Mouse (Mus musculus) forebrain, embryonic 11.5 days (tissue): Measurements from ENCODE around the gene Tex50. TPM values are rescaled to one million over a fixed set of nuclear protein-coding genes. Genes with fewer than 3 reads are reported as not detected.
"Not testable (repeated sequence)": the region's sequence is repeated elsewhere in the genome, so short reads cannot be mapped to it uniquely, and the experiment has no call there.

Experiments used
- ATAC-seq: fragments of 200-750 bp; cut with Nextera tagmentation; replicated peaks from 2 replicates; pipeline ENCODE4 v1.8.0; 2017; ENCODE audit warnings: moderate TSS enrichment; ENCODE audit not compliant: low FRiP score
- DNase-seq: peaks from one replicate; pipeline ENCODE4 v3.0.0-alpha.2; 2017; ENCODE audit warnings: low spot score
- H3K27ac ChIP-seq: fragments of 300-500 bp; sonication (generic); 2 replicates; pipeline ENCODE4 v1.5.1; 2014; ENCODE audit warnings: low read depth, low read length
- H3K27me3 ChIP-seq: fragments of 300-500 bp; sonication (generic); 2 replicates; pipeline ENCODE4 v1.6.1; 2014; ENCODE audit warnings: mild to moderate bottlenecking, low read length, mixed read lengths; ENCODE audit not compliant: control insufficient read depth, insufficient read depth
- H3K36me3 ChIP-seq: fragments of 300-500 bp; sonication (generic); 2 replicates; pipeline ENCODE4 v1.6.1; 2014; ENCODE audit warnings: mild to moderate bottlenecking, low read length, moderate library complexity, mixed read lengths; ENCODE audit not compliant: control insufficient read depth, insufficient read depth
- H3K4me1 ChIP-seq: fragments of 300-500 bp; sonication (generic); replicated peaks from 2 replicates; pipeline ENCODE4 v1.6.1; 2014; ENCODE audit warnings: low read length, mixed read lengths; ENCODE audit not compliant: control insufficient read depth, insufficient read depth
- H3K4me2 ChIP-seq: fragments of 300-500 bp; sonication (generic); 2 replicates; pipeline ENCODE4 v1.6.1; 2014; ENCODE audit warnings: low read depth, mild to moderate bottlenecking, low read length, moderate library complexity, mixed read lengths; ENCODE audit not compliant: severe bottlenecking
- H3K4me3 ChIP-seq: fragments of 300-500 bp; sonication (generic); 2 replicates; pipeline ENCODE4 v1.5.1; 2014; ENCODE audit warnings: low read depth, low read length
- H3K9ac ChIP-seq: fragments of 300-500 bp; sonication (generic); 2 replicates; pipeline ENCODE4 v1.6.1; 2014; ENCODE audit warnings: low read length
- H3K9me3 ChIP-seq: fragments of 300-500 bp; sonication (generic); 2 replicates; pipeline ENCODE4 v1.6.1; 2016; ENCODE audit warnings: low read length, mixed read lengths; ENCODE audit not compliant: control insufficient read depth
- WGBS: fragments of 180-500 bp; shearing (Covaris S2); extraction: QIAGEN DNeasy Blood & Tissue Kit; methylation state at CpG from one replicate; pipeline ENCODE4 v1.1.7; 2014; 5-methylcytosine and 5-hydroxymethylcytosine counted together
- polyA plus RNA-seq: library from polyadenylated mRNA; unstranded; fragments of >200 nt; fragmentation: Nextera tagmentation; extraction: Ambion mirVana; gene quantifications from 2 replicates; pipeline ENCODE4 v1.2.1, GENCODE M21; 2014

The Tex50 gene
- polyA plus RNA-seq, 1 experiment from 2014 or later = 0.36 TPM

DNA sequence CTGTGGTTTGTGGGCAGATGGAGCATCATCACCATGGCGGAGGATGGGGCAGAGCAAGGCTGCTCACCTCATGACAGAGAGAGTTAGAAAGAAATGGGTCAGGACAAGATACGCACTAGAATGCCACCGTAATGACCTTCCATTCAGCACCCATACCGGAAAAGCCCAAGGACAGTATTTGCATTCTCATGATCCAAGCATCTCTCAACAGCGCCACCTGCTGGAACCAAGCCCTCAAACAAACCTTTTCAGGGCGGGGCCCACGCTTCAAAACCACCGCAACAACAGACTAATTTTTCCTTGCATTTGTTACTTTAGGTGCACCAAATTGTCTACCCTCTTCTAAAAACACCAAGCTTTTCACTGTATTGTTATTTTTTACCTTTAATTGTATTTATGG lies 21.6 kb upstream of the Tex50 start:
- Histone ChIP-seq H3K4me3 (no peak overlapping the region), H3K27me3 (no peaks in the 10 kb centered on the region), H3K36me3 (no peaks in the 10 kb centered on the region), H3K9ac (no peak overlapping the region), H3K27ac (no peak overlapping the region), H3K4me1 (no peaks in the 10 kb centered on the region), H3K9me3 (peaks cover 2% of the 10 kb centered on the region; the same call in 1 of the 2 replicates), H3K4me2 (no peak overlapping the region)
- peak; percentile 79 for DNase-seq
- 56% methylated on average over 8 of the region's 8 CpGs for WGBS
- ATAC-seq = 0 out of 2 replicates have a peak, but pooled peaks have one; percentile 12

DNA sequence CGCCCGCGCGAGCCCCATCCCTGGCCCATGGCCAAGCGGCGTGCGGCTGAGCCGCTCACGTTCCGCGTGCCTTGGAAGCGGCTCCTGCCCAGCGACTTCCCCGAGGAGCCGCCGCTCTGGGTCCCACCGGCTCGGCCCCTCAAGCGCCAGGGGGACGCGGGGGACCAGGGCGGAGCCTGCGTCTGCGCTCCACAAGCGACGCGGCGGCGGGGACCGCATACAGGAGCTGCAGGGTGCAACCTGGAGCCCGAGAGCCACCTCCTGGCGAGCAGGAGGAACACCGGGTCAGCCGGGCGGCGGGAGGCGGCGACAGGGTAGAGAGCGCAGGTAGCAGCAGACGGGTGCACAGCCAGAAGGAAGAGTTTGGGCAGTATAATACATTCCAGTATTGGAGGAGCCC lies 11.5 kb upstream of the Tex50 start:
- peak; percentile 90 for DNase-seq

DNA sequence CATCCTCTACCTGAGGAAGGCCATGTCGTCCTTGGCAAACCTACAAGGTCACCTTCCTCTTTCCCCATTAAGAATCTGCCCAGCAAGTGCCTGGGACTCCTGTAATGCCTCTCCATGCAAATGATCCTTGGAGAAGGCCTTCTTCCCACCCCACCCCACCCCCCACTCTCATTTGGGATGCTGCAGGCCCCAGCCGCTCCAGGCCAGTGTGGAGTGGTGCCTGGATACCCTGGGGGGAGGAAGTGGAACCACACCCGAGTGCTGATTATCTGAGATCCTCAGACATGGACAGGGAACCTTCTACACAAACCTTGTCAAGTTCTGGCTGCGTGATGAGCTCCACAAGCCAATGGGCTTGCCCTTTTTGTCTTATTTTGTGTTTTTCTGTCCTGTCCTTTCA lies 1.2 kb upstream of the Tex50 start:
- 63% methylated on average over 4 of the region's 4 CpGs for WGBS
- DNase-seq = no peak
- Histone ChIP-seq H3K27me3 (no peaks in the 10 kb centered on the region), H3K9me3 (no peaks in the 10 kb centered on the region), H3K4me2 (no peak overlapping the region), H3K4me1 (no peaks in the 10 kb centered on the region), H3K9ac (no peak overlapping the region), H3K27ac (no peak overlapping the region), H3K36me3 (no peaks in the 10 kb centered on the region), H3K4me3 (no peak overlapping the region)
- ATAC-seq = no peak

More for the DNA sequence above, 11.5 kb upstream of the Tex50 start:
- Histone ChIP-seq H3K27me3 (peaks cover 4% of the 10 kb centered on the region), H3K9ac (peak overlapping the region; percentile 45), H3K9me3 (no peaks in the 10 kb centered on the region), H3K4me3 (peak overlapping the region; percentile 36), H3K27ac (no peak overlapping the region), H3K36me3 (no peaks in the 10 kb centered on the region), H3K4me2 (peak overlapping the region; percentile 63), H3K4me1 (no peaks in the 10 kb centered on the region; the same call in 1 of the 2 replicates)
- 2% methylated on average over 40 of the region's 40 CpGs for WGBS
- ATAC-seq = peak; percentile 96

DNA sequence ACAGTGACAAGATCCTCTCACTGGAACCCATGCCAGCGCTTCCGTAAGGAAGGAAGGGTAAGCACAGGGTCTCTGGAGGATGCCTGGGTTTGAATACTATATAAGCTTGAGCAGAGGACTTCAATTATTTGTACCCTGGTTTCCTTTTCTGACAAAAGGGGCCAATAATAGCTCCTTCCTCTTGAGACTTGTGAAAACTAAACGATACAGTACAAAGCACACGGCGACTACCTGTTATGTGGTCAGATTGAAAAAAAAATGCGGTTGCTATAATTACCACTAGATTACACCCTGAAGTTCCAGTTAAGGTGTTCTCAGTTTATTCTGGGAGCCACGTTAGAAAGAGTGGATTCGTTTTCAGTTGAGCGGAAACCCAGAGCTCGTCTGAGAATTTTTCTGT lies 2.6 kb downstream of the Tex50 start:
- Histone ChIP-seq H3K4me2 (no peak overlapping the region), H3K27ac (no peak overlapping the region), H3K27me3 (no peaks in the 10 kb centered on the region), H3K9me3 (no peaks in the 10 kb centered on the region), H3K4me3 (no peak overlapping the region), H3K36me3 (no peaks in the 10 kb centered on the region), H3K9ac (no peak overlapping the region), H3K4me1 (no peaks in the 10 kb centered on the region)
- DNase-seq = no peak
- no peak for ATAC-seq
- 87% methylated on average over 10 of the region's 10 CpGs for WGBS

DNA sequence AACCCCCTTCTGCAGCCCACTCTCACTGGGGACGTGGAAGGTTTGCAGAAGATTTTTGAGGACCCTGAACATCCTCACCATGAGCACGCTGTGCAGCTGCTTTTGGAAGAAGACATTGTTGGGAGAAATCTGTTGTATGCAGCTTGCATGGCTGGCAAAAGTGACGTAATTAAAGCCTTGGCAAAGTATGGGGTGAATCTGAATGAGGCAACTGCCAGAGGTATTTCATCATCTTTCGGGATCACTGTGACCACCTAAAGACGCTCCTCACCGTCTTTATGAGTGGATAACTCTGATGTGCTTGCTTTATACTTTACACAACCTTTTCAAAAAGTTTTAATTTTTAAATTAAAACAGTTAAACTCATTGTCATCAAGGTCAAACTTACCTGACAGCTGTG lies 8.0 kb downstream of the Tex50 start:
- Histone ChIP-seq H3K4me3 (no peak overlapping the region), H3K27ac (no peak overlapping the region), H3K4me2 (no peak overlapping the region), H3K4me1 (no peaks in the 10 kb centered on the region), H3K36me3 (no peaks in the 10 kb centered on the region), H3K9ac (no peak overlapping the region), H3K27me3 (no peaks in the 10 kb centered on the region), H3K9me3 (no peaks in the 10 kb centered on the region)
- DNase-seq (no peak), ATAC-seq (no peak)
- WGBS = 72% methylated on average over 6 of the region's 6 CpGs

DNA sequence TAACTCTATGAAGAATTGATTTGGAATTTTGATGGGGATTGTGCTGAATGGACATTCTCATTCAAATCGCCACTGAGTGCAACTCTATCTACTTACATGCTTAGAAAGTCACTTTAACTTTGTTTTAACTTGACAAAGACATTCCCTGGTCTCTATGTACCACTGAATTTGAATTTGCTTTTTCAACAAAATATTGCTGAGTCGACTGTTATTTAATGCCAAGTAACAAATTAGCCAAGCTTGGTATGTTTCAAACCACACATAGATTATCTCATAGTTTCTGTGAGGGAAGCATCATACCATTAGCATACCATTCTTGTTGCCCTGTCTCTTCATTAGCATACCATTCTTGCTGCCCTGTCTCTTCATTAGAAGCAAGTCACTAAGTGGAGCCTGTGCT lies 11.2 kb downstream of the Tex50 start:
- no peak for ATAC-seq
- DNase-seq = no peak
- Histone ChIP-seq H3K9me3 (no peaks in the 10 kb centered on the region), H3K27me3 (no peaks in the 10 kb centered on the region), H3K36me3 (no peaks in the 10 kb centered on the region), H3K27ac (no peak overlapping the region), H3K4me1 (peaks cover under 1% of the 10 kb centered on the region; the same call in 1 of the 2 replicates), H3K4me3 (no peak overlapping the region), H3K4me2 (no peak overlapping the region), H3K9ac (no peak overlapping the region)
- WGBS = 71% methylated on average over 2 of the region's 2 CpGs

DNA sequence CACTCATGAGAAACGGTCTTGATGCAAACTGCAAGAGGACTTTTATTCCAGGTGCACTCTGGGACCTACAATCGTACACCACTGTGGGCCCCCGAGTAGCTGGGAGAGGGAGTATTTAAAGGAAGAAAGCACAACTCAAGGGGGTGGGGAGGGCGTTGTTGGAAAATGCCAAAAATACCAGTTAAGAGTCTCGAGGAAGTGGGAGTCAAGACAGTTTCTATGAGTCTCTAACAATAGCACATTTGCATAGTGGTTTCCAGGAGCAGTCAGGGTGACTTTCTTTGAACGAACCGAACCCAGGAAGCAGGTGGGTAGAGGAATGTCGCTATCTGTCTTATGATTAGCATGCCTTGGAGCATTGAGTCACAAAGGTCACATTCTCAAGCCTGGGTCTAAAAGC lies 13.5 kb downstream of the Tex50 start:
- not testable (repeated sequence) for H3K4me3 ChIP-seq, H3K9ac ChIP-seq, H3K27ac ChIP-seq, H3K4me2 ChIP-seq, H3K9me3 ChIP-seq, H3K4me1 ChIP-seq, ATAC-seq, H3K27me3 ChIP-seq, H3K36me3 ChIP-seq, DNase-seq
- 84% methylated on average over 8 of the region's 8 CpGs for WGBS

DNA sequence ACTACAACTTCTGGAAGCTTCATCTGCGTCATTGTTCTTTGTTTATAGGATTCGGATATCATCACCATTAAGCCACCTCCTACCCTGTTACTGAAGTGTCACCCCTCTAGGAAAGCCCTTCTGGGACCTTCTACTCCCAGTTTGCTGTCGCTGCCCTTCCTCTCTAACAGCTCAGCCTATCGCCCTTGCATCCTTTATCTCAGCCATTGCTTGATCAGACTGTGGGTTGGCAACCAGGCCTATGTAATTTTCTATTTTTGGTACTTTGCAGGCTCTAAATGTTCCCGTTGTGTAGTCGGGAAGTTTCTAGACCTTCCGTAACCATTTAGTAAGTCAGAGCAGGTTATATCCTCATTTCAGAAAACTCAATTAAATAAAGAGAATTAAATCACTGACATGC lies 15.9 kb downstream of the Tex50 start:
- Histone ChIP-seq H3K9me3 (no peaks in the 10 kb centered on the region), H3K9ac (no peak overlapping the region), H3K36me3 (no peaks in the 10 kb centered on the region), H3K4me3 (peak overlapping the region; percentile 43; the same call in 1 of the 2 replicates), H3K4me2 (peak overlapping the region; percentile 75), H3K27ac (no peak overlapping the region), H3K27me3 (no peaks in the 10 kb centered on the region), H3K4me1 (peaks cover 3% of the 10 kb centered on the region; the same call in 1 of the 2 replicates)
- ATAC-seq = no peak
- 91% methylated on average over 7 of the region's 7 CpGs for WGBS
- no peak for DNase-seq

DNA sequence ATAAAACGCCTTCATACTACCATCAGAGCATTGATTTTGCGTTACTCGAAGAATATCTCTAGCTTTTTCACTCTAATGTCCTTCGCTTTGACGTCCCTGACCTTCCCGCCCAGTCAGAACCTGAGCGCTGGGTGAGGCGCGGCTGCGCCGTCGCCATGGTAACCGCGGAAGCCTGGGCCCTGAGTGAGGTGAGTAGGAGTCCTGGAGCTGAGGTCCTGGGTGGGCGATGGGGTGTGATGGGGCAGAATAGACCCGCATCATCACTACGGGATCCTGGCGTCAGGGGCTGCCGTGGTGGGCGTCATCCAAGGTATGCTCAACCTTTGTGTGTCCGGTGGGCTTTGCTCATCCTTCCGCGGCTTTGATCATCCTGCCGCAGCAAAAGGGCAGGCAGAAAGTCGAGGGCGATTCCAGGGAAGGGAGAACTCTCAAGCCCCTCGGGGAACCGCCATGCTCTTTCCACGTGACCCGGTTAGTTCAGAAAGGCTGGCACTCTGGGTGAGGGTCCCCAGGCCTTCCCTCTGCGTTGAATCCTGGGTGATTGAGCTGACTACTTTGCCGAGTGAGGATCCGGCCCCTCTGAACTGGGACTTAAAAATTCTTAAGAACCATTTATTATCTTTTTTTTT lies 16.5 kb downstream of the Tex50 start, which contains the start of gene Ankrd45:
Ankrd45 (plus strand) TSS at position 161 of the 629 bp plus-strand sequence.
- H3K27ac ChIP-seq = no peak within 1 kb of the TSS
- no peaks in the 10 kb centered on the region for H3K9me3 ChIP-seq
- peak within 1 kb of the TSS; percentile 60 for H3K9ac ChIP-seq
- no peaks in the 10 kb centered on the region for H3K27me3 ChIP-seq
- H3K36me3 ChIP-seq = no peaks in the 10 kb centered on the region
- peaks cover 3% of the 10 kb centered on the region; the same call in 1 of the 2 replicates for H3K4me1 ChIP-seq
- H3K4me2 ChIP-seq = peak within 1 kb of the TSS; percentile 75
- peak; percentile 82 for DNase-seq
- H3K4me3 ChIP-seq = peak within 1 kb of the TSS; percentile 43
- peak; percentile 95 for ATAC-seq
- WGBS = 5% methylated on average over 33 of the region's 33 CpGs
